Mouse (Mus musculus) megakaryocyte, embryonic 14.5 days (primary cell): ENCODE data around the gene Clybl.

ENCODE experiments used
- FLI1 ChIP-seq: IDR thresholded peaks from 2 replicates; pipeline ENCODE4 v1.6.1; 2012; ENCODE audit warnings: low read length, inconsistent platforms, mixed read lengths
- GATA1 ChIP-seq: IDR thresholded peaks from 3 replicates; pipeline ENCODE4 v1.6.1; 2012; ENCODE audit warnings: mixed read lengths, low read length, inconsistent platforms, borderline replicate concordance

DNA sequence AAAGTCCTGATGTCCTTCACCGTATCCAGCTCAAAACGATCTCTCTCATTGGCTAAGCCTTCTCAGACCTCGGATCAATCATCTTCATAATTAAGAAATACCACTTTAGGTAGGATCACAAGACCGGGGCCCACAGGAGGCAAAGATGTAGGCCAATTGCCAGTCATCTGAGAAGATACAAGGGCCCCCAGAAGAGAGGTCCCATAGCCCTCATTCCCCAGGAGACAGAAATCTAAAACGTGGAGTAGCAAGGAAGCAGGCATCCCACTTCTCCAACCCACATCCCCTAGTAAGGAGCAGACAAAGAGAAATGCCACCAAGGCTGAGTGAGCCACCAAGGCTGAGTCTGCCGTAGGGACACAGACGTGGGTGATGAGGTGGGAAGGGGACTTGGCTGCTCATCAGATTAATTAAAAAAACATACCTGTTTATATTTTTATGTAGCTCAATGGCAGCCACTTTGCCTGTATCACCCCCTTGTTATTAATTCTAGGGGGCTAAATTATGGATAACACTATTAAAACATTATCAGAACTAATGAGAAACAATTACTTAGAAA lies 223.2 kb downstream of the Clybl start:
- no peak for TF ChIP-seq GATA1
- no peak for TF ChIP-seq FLI1
